Mouse (Mus musculus): ENCODE data around the gene Nrn1l.
A peak's percentile ranks its signal among the peaks of the same experiment; 100 is the strongest.

Nrn1l gene

DNA sequence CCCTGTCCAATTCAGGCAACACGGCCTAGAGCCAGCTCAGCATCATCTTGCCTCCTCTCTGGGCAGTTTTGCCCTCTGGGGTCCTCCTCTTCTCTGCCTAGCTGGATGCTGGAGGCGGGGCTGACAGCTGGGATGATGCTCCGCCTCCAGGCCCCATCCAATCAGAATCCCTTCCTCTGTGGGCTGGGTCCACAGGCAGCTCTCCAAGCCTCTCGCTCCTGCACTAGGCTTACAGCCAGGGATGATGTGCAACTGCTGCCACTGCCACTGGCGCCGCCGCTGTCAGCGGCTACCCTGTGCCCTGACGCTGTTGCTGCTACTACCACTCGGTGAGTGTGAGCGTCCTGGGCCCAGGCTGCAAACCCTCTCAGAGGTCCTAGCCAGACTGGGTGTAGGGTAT lies at the start of gene Nrn1l:
Nrn1l (plus strand) TSS at position 229 of the 400 bp plus-strand sequence.
- peak; percentile 92 for DNase-seq (ENCODE audit: low read depth, low spot score)

- DNase-seq (ENCODE audit: low read depth, low spot score): no peak
These were observed 46.7 kb upstream of the Nrn1l start for GRCm38 (mm10) chr8:105846678-105847077.

DNA sequence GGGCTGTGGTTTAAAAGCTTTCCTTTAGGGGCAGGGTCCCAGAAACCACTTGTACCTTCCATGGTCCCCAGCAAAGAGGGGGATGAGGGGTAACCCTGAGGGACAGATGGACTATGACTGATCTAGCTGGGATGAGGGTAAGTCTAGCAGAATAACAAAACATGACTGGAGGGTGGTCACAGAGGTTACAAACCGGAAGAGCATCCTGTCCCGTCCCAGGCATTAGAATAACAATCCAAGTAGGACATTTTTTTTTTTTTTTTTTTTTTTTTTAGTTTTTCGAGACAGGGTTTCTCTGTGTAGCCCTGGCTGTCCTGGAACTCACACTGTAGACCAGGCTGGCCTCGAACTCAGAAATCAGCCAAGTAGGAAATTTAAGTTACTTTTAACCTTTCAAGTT lies 43.4 kb upstream of the Nrn1l start:
- DNase-seq (ENCODE audit: low read depth, low spot score): no peak

GRCm38 (mm10) chr8:105850611-105851010 lies 42.8 kb upstream of the Nrn1l start:
- DNase-seq (ENCODE audit: low read depth, low spot score): peak; percentile 68

DNA sequence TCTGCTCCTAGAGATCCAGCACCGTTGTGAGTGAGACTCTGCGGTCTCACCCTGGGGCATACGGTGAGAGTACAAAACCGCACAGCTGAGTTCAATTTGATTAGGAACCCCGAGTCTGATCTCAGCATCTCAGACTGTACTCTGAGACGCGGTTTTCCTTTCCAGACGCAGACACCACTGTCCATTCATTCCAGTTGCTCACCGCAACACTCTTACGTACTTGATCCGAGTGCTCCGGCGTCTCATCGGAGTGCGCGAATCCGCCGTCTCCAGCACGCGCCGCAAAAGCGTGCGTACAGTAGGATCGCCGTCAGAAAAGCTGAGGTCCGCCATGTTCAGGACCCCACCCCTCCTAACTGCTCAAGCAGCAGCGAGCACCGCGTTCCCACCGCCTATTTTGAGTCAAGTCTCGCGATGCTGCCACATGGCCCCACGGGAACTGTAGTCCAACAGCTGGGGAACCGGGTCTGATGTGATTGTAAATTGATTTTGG lies 41.7 kb upstream of the Nrn1l start:
- peak; percentile 97 for DNase-seq (ENCODE audit: low read depth, low spot score)

DNA sequence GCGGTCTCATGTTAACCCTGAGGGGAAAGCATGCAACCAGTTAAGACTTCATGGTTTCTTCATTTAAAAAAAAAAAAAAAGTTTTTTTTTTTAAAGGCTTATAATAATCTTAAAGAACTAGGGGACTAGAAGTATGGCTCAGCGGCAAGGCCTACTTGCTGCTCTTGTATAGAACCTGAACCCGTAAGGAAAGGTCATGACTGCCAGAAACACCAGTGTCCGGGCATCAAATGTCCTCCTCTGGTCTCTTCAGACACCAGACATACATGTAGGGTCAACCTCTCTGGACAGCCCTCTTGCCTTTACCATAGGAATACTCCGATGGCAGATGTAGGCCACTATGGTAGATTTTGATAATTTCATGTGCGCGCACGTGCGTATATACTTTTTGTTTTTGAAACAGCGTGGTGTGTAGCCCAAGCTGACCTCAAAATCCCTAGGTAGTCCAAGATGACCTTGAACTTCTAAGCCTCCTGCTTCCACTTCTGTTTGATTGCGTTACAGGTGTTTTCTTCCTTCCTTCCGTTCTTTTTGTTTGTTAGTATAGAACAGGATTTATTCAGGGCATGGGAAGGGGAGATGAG lies 41.1 kb upstream of the Nrn1l start:
- DNase-seq (ENCODE audit: low read depth, low spot score): no peak

DNA sequence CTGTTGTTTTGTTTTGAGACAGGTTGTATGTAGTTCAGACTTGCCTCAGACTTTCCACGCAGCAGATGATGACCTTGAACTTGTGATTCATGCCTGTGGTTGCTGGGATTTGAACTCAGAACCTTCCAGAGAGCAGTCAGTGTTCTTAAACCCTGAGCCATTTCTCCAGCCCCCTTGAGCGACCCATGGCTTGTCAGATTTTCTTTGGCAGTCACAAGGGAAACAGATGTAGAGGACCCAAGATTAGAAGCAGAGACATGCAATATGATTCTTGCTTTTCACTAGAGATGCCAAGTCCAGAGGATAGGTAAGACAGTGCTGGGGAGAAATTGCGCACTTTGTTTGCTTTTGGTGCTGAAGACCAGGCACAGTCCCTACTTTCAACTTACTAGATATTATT lies 40.2 kb upstream of the Nrn1l start, which contains the start of gene Cenpt:
Cenpt (minus strand) TSS at position 101 of the 400 bp plus-strand sequence.
- no peak for DNase-seq (ENCODE audit: low read depth, low spot score)

DNA sequence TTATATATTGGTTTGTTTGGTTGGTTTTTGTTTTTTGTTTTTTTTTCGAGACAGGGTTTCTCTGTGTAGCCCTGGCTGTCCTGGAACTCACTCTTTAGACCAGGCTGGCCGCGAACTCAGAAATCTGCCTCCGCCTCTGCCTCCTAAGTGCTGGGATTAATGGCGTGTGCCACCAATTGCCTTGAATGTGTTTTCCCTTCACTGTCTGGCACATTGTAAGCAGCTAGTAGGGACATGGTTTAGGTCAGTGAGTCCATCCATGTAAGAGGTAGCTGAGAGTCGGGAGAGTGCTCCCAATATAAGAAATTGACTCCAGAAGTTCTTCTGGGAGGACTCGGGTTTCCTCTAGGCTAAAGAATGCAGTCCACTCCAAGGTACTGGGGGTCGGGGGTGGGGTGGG lies 39.1 kb upstream of the Nrn1l start:
- no peak for DNase-seq (ENCODE audit: low read depth, low spot score)

- DNase-seq (ENCODE audit: low read depth, low spot score): peak; percentile 95
These were observed 38.6 kb upstream of the Nrn1l start, which contains the start of gene Thap11 for GRCm38 (mm10) chr8:105854715-105855216. Gene Thap11, plus strand, starts transcription at chr8:105855132.

GRCm38 (mm10) chr8:105855248-105856167 lies 37.9 kb upstream of the Nrn1l start:
- DNase-seq (ENCODE audit: low read depth, low spot score): peak; percentile 44

DNA sequence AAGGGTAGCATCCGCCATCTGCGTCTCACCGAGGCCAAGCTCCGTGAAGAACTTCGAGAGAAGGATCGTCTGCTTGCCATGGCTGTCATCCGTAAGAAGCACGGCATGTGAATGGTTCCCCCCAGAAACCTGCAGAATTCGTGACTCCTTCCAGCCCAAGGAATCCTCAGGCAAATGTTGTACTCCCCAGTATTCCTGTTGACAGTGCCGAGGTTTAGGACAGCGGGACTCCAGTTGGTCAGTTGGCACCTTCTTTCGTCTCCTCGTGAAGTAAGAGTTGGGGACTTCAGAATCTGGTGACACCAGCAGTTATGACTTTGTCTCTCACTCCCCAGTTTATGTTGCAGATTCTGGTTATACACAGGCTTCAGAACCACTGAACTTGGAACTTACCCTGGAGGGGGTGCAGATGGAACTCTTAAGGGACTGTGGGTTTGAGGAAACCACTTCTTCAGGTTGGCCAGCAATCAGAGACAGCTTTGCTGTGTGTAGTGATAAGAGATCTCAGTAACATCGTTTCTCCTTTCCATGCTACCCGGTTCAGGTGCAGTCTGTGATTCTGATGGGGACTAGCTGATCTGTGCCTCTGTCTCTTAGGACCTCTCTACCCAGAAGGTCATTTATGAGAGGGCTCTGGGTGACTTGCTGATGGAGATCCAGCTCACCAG lies 37.1 kb upstream of the Nrn1l start:
- no peak for DNase-seq (ENCODE audit: low read depth, low spot score)

- no peak for DNase-seq (ENCODE audit: low read depth, low spot score)
These were observed 34.9 kb upstream of the Nrn1l start for GRCm38 (mm10) chr8:105858495-105858894.

DNA sequence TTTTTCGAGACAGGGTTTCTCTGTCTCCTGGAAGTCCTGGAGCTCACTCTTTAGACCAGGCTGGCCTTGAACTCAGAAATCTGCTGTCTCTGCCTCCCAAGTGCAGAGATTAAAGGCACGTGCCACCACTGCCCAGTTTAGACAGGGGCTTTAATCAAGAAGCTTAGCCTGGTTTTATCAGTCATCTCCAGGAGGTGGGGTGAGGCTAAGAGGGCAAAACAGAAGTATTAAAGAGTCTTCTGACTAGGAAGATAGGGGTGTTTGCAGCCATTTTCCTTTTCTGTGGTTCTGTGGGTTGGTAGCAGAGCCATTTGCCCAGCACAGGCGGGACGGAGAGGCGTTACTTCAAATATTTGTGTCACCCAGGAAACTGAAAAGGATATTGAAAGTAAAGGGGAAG lies 34.1 kb upstream of the Nrn1l start:
- no peak for DNase-seq (ENCODE audit: low read depth, low spot score)

DNA sequence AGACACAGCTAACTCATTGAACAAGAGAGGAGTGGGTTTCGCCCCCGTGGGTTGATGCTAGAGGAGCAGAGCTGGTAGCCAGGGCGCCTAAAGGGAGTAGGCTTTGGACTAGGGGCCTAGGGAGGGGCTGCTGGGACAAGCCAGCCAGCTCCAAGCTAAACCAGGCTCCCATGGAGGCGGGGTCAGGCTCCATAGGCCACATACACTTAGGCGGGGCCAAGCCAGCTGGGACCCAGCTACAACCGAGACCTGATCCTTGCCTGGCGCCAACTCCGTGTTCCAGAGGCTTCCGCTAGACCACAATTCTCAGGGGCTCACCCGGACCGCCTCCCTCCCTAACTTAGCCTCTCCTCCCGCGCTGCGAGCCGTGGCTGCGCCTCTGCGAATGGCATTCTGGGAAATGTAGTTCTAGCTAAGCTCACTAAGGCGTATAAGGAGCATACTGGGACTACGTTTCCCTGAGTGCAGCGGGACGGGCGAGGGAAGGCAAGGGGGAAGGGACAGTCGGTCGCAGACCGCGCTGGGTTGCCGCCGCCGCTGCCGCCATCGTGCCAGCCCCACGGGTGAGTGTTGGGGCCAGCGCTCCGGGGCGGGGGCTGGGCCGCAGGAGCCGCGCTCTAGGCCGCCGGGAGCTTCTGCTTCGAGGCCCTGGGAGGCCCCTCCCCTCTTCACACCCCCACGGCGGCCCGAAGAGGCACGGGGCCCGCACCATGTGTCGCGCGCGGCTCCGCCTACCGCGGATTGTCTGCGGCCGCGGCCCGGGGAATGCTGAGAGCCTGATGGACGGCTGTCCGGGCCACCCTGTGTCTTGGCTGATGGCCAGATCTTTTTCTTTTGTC lies 33.0 kb upstream of the Nrn1l start, which contains the start of gene Nutf2:
Nutf2 (plus strand) TSS at position 438 of the 839 bp plus-strand sequence.
- DNase-seq (ENCODE audit: low read depth, low spot score): peak; percentile 100

DNA sequence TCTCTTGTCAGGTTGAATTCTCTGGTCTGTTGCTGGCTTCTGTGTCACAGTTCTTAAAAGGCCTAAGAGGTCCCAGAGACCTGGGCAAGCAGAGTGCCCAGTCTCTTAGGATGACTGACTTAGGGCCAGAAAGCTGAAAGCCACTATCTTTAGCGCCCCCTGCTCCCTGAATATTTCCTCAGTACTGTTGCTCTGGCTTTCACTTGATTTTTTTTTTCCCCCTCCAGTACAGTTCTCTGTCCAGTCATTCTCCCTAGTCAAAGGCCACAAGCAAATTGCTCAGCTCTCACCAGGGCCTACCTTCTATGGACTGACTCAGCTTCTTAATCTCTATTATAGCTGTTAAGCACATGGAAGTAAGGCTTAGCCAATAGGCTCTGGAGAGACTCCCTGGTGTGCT lies 31.4 kb upstream of the Nrn1l start:
- DNase-seq (ENCODE audit: low read depth, low spot score): no peak

DNA sequence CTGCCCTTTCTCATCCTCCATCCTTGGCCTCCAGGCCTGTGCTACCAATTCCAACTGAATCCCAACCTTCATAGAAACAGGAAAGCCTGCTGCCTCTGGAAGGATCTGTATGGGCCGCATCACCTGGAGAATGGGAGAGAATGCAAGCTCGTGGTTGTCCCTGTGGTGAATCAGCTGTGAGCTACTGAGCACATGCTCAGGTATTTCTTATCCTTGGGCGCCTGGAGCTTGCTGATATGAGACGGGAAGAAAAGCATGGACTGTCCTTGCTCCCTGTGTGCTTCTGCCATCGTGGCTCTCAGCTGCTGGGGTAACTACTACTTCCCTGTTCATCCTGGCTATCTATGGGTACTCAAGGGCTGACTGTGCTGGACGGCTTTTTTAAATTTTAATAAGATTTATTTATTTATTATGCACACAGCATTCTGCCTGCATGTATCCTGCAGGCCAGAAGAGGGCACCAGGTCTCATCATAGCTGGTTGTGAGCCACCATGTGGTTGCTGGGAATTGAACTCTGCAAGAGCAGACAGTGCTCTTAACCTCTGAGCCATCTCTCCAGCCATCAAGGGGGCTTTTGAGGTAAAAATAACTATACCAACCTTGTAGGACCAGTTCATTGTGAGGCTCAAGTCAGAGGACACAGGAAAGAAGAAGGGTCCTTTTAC lies 26.9 kb upstream of the Nrn1l start:
- DNase-seq (ENCODE audit: low read depth, low spot score): peak; percentile 38

- DNase-seq (ENCODE audit: low read depth, low spot score): no peak
These were observed 19.1 kb upstream of the Nrn1l start for GRCm38 (mm10) chr8:105874301-105874700.

- DNase-seq (ENCODE audit: low read depth, low spot score): peak; percentile 92
These were observed 12.4 kb upstream of the Nrn1l start, which contains the start of gene Edc4 for GRCm38 (mm10) chr8:105880754-105881520. Gene Edc4, plus strand, starts transcription at chr8:105880881.

GRCm38 (mm10) chr8:105889756-105890465 lies 3.5 kb upstream of the Nrn1l start:
- DNase-seq (ENCODE audit: low read depth, low spot score): no peak

All from ZHBTc4 (cell line).